Mouse (Mus musculus) cerebellum, adult 2 months (tissue): Measurements from ENCODE around the gene Tmprss3. TPM values are rescaled to one million over a fixed set of nuclear protein-coding genes. Genes with fewer than 3 reads are reported as not detected.

Experiments
- DNase-seq, 2 experiments: peaks; one replicate each; pipeline ENCODE4 v3.0.0; 2021
- H3K27ac ChIP-seq: fragments of 200-500 bp; 2 replicates; pipeline ENCODE4 v1.5.1; 2012; ENCODE audit warnings: low read length, control low read depth, inconsistent platforms; ENCODE audit not compliant: insufficient read depth
- H3K27me3 ChIP-seq: fragments of 200-500 bp; 2 replicates; pipeline ENCODE4 v1.6.1; 2012; ENCODE audit warnings: inconsistent platforms, mild to moderate bottlenecking, low read length, moderate library complexity; ENCODE audit not compliant: control insufficient read depth, insufficient read depth
- H3K4me1 ChIP-seq: fragments of 200-500 bp; 2 replicates; pipeline ENCODE4 v1.6.1; 2011; ENCODE audit warnings: low read length; ENCODE audit not compliant: control insufficient read depth, insufficient read depth
- H3K4me3 ChIP-seq: fragments of 200-500 bp; replicated peaks from 2 replicates; pipeline ENCODE3; 2011; ENCODE audit warnings: mild to moderate bottlenecking, low read depth, low read length, control low read depth; ENCODE audit not compliant: insufficient read depth
- CTCF ChIP-seq: fragments of 200-500 bp; IDR thresholded peaks from 2 replicates; pipeline ENCODE4 v1.5.1; 2011; ENCODE audit warnings: low read depth, mild to moderate bottlenecking, control low read depth, low read length, moderate library complexity, borderline replicate concordance; ENCODE audit not compliant: insufficient read depth
- POLR2A ChIP-seq: fragments of 200-500 bp; IDR thresholded peaks from 2 replicates; pipeline ENCODE4 v1.6.1; 2011; ENCODE audit warnings: low read length, control low read depth, borderline replicate concordance; ENCODE audit not compliant: insufficient read depth
- WGBS: fragments of 180-500 bp; shearing (Covaris S2); methylation state at CpG from one replicate; pipeline ENCODE4 v1.1.7; 2018; 5-methylcytosine and 5-hydroxymethylcytosine counted together
- polyA plus RNA-seq: library from polyadenylated mRNA; depleted of rRNA; stranded (reverse); fragments of >200 nt; gene quantifications from 2 replicates; pipeline ENCODE4 v1.2.3, GENCODE M21; 2012; rRNA removed

The Tmprss3 gene
- polyA plus RNA-seq, 1 experiment = 0.64 TPM

DNA sequence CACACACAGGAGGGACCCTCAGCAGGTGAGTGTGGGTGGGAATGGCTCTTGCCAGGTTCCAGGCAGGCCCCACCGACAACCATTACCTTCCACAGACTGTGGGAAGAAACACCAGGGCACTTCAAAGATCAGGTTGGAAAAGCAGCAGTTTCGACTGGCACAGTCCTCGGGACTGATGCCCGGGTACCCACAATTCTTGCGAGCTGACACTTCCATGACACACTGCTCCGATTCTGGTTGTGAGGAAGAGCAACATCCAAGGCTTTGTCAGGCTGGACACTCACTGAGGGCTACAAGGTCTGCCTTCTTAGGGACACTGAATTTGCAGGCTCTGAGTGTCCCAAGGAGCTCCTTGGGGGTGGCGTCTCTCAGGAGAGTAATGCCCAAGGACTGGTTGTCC lies 56.7 kb downstream of the Tmprss3 start:
- no peak for TF ChIP-seq CTCF
- TF ChIP-seq POLR2A = no peak
- Histone ChIP-seq H3K27me3 (no peaks in the 10 kb centered on the region), H3K4me1 (peaks cover 3% of the 10 kb centered on the region; the same call in 1 of the 2 replicates), H3K4me3 (no peak overlapping the region), H3K27ac (no peak overlapping the region)
- 88% methylated on average over 7 of the region's 7 CpGs for WGBS
- no peak for DNase-seq

DNA sequence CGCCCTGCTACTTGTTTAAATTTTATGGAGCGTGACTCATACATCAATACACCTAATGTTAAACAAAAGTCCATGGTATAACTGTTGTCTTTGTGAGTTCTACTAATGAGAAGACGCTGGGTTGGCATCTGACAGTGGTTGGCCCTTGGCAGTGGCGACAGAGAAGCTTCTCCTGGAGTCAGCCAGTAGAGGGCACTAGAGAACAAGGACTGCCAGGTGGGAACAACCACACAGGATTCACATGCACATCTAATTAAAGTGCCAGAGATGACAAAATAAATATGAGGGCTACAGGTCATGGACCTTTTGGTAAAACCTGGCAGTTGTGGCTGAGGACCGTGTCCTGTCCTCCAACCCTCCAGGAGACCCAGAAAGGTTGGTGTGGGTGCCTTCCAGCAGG lies 60.4 kb downstream of the Tmprss3 start:
- DNase-seq = peak; percentile 79 to 83
- 29% methylated on average over 5 of the region's 5 CpGs for WGBS
- Histone ChIP-seq H3K4me1 (peaks cover 8% of the 10 kb centered on the region; the same call in 1 of the 2 replicates), H3K4me3 (no peak overlapping the region), H3K27ac (no peak overlapping the region), H3K27me3 (no peaks in the 10 kb centered on the region)
- peak; percentile 87 for TF ChIP-seq CTCF
- TF ChIP-seq POLR2A = no peak

DNA sequence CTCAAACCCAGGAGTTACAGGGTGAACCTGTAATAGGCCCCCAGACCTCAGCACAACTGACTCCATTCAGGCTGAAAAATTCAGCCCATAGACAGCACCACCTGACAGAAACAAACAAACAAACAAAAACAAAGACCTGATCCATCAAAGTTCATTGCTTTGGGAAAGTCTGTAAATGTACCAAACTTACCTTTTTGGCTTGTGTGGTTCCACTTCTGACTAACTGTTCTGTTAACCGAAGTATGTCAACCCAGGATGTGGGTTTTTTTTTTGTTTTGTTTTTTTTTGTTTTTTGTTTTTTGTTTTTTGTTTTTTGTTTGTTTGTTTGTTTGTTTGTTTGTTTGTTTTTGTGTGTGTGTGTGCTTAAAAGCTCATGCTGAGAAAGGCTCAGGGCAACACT lies 62.0 kb downstream of the Tmprss3 start:
- no peak for TF ChIP-seq POLR2A
- no peak for TF ChIP-seq CTCF
- 95% methylated on average over 1 of the region's 1 CpGs for WGBS
- H3K27ac ChIP-seq = no peak overlapping the region

DNA sequence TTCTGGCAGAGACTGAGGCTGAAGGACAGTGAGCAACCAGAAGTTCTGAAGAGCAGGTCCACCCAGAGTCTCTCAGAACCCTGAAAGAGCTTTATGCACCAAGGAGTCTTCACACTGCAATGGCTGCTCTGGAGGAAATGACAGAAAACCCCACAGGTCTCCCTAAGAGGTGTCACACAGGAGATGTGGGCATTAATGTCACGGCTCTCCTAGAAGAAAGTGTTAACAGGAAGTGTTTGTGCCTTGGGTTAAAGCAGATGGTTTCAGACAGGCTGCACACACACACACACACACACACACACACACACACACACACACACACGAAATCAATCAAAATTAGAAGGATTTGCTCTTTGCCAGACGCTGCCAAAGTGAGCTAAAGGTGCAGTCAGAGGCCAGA lies 62.5 kb downstream of the Tmprss3 start:
- WGBS = 65% methylated on average over 3 of the region's 3 CpGs

More for the DNA sequence above, 62.0 kb downstream of the Tmprss3 start:
- DNase-seq = no peak
- Histone ChIP-seq H3K4me1 (peaks cover 13% of the 10 kb centered on the region; the same call in 1 of the 2 replicates), H3K4me3 (no peak overlapping the region), H3K27me3 (no peaks in the 10 kb centered on the region)

DNA sequence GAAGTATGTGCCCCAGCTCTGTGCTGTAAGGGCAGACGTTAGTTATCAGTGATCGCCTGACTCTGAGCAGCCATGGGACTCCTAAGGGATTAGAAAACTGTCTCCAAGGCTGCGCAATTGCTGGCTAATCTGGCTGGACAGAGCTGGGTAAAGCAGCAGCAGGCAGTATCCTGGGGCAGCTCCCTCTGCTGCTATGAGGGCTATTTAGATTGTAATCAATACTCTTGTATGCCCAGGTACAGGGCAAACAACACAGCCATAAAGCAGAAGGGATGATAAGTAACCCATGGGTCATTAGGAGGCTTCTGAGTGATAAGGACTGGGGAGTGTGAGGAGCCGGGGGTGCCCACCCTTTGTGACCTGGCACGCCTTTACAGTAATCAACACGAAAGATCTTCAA lies 63.9 kb downstream of the Tmprss3 start:
- WGBS = 89% methylated on average over 6 of the region's 6 CpGs
- no peaks in the 10 kb centered on the region for H3K27me3 ChIP-seq

More for the DNA sequence above, 62.5 kb downstream of the Tmprss3 start:
- Histone ChIP-seq H3K4me3 (no peak overlapping the region), H3K27me3 (no peaks in the 10 kb centered on the region), H3K27ac (no peak overlapping the region), H3K4me1 (peaks cover 17% of the 10 kb centered on the region; the same call in 1 of the 2 replicates)
- DNase-seq = no peak
- TF ChIP-seq POLR2A (no peak), CTCF (no peak)

DNA sequence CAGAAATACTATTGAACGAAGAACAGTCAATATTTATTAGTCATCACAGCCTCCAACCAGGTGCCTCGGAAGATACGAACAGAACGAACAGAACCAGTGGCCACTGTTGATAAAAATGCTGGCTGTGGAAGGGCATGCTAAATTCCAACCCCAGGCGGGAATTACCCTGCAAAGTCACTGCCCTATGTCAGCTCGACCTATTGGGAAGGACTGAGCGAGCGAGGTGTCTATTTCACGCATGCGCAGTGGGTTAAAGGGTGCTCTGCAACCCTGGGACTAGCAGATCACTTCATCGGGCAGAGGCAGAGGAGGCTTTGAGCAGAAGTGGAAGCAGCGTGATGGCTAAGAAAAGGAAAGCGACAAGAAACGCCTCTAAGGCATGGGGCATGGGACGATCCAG lies 65.0 kb downstream of the Tmprss3 start:
- Histone ChIP-seq H3K27me3 (no peaks in the 10 kb centered on the region), H3K4me1 (peaks cover 37% of the 10 kb centered on the region), H3K27ac (no peak overlapping the region), H3K4me3 (no peak overlapping the region)
- DNase-seq = no peak
- 85% methylated on average over 15 of the region's 15 CpGs for WGBS
- TF ChIP-seq CTCF = no peak
- no peak for TF ChIP-seq POLR2A

More for the DNA sequence above, 63.9 kb downstream of the Tmprss3 start:
- TF ChIP-seq CTCF = no peak
- no peak for TF ChIP-seq POLR2A
- Histone ChIP-seq H3K27ac (no peak overlapping the region), H3K4me1 (peaks cover 27% of the 10 kb centered on the region), H3K4me3 (no peak overlapping the region)
- no peak for DNase-seq

DNA sequence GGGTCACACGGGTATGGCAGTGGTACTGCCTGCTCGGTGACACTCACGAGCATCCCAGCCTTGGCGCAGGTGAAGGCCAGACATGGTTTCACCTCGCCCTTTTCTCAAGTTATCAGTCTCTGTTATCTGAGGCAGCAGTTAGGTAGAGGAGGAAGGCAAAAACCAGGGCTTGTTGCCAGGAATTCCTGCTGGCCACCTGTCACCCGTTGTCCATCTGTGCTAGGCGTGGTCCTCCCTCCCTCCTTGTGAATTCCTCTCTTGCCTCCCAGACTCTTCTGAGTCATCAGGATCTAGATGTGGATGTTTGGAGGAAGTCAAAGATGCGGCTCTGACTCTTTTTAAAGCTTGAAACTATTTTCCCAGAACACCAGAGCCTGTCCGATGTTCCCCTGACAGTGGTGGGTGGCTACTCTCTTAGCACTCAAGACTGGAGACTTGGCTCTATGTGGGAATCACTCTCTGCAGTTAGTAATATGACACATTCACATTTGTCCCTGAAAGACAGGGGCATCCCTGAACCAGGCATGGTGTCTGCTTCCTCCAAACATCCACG lies 67.4 kb downstream of the Tmprss3 start:
- Histone ChIP-seq H3K27ac (peak overlapping the region; percentile 96), H3K4me1 (peaks cover 52% of the 10 kb centered on the region), H3K27me3 (no peaks in the 10 kb centered on the region), H3K4me3 (no peak overlapping the region)
- WGBS = 9% methylated on average over 10 of the region's 10 CpGs
- DNase-seq = peak; percentile 96
- TF ChIP-seq CTCF (no peak), POLR2A (peak; percentile 38; the same call in 1 of the 2 replicates)

DNA sequence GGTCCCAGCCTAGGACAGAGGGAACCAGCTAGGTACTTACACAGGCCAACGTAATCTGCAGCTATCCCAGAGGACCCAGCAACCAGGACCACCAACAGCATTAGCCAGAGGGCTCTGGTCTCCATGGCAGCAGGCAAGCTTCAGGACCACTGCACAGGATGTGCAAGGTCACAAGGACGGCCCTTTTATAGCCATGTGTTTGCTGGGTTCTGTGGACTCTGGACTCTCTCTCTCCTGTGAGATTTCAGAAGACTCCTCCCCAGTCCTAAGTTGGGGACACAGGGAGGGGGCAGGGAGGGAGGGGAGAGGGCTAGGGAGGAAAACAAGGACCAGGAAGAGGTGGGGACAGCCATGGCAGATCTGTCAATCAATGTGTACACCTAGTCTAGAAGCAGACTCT lies 69.3 kb downstream of the Tmprss3 start, which contains the start of gene Tff3:
Tff3 (minus strand) TSS at position 195 of the 400 bp plus-strand sequence.
- TF ChIP-seq CTCF (no peak), POLR2A (no peak)
- WGBS = 23% methylated on average over 2 of the region's 2 CpGs
- H3K4me1 ChIP-seq = peaks cover 70% of the 10 kb centered on the region
- H3K4me3 ChIP-seq = no peak within 1 kb of the TSS
- peak within 1 kb of the TSS; percentile 96 for H3K27ac ChIP-seq
- H3K27me3 ChIP-seq = no peaks in the 10 kb centered on the region
- no peak for DNase-seq

Other genes with a start within 250 kb of the Tmprss3 start
- gene Umodl1, start 244.3 kb downstream of the Tmprss3 start, polyA plus RNA-seq = 0.05 and 0.13 TPM in 2 replicates
- 41.4 and 42.8 TPM in 2 replicates for gene Abcg1, start 141.3 kb downstream of the Tmprss3 start, polyA plus RNA-seq
- gene Tff3, start 69.3 kb downstream of the Tmprss3 start, polyA plus RNA-seq = 0.77 and 1.2 TPM in 2 replicates
- not detected in 2 replicates for gene Tff2, start 54.7 kb downstream of the Tmprss3 start, polyA plus RNA-seq
- not detected in 2 replicates for gene Tff1, start 33.7 kb downstream of the Tmprss3 start, polyA plus RNA-seq
- not detected in 2 replicates for gene Ubash3a, start 8.9 kb upstream of the Tmprss3 start, polyA plus RNA-seq
- 2.7 and 3.7 TPM in 2 replicates for gene Rsph1, start 78.4 kb upstream of the Tmprss3 start, polyA plus RNA-seq
- 6.1 and 7.8 TPM in 2 replicates for gene Slc37a1, start 87.8 kb upstream of the Tmprss3 start, polyA plus RNA-seq
- gene Pde9a, start 187.2 kb upstream of the Tmprss3 start, polyA plus RNA-seq = 83.1 and 93.0 TPM in 2 replicates